Mouse (Mus musculus) B cell, adult 62 days (primary cell): ENCODE measurements around the gene Ercc8. TPM values are rescaled to one million over a fixed set of nuclear protein-coding genes. Genes with fewer than 3 reads are reported as not detected.

ENCODE experiments used
- total RNA-seq: library from RNA; stranded (reverse); gene quantifications from 4 replicates; pipeline ENCODE4 v1.2.4, GENCODE M21; 2023

Ercc8 gene
- total RNA-seq: 16.3 to 18.7 TPM (median 17.0 TPM) in 4 replicates

DNA sequence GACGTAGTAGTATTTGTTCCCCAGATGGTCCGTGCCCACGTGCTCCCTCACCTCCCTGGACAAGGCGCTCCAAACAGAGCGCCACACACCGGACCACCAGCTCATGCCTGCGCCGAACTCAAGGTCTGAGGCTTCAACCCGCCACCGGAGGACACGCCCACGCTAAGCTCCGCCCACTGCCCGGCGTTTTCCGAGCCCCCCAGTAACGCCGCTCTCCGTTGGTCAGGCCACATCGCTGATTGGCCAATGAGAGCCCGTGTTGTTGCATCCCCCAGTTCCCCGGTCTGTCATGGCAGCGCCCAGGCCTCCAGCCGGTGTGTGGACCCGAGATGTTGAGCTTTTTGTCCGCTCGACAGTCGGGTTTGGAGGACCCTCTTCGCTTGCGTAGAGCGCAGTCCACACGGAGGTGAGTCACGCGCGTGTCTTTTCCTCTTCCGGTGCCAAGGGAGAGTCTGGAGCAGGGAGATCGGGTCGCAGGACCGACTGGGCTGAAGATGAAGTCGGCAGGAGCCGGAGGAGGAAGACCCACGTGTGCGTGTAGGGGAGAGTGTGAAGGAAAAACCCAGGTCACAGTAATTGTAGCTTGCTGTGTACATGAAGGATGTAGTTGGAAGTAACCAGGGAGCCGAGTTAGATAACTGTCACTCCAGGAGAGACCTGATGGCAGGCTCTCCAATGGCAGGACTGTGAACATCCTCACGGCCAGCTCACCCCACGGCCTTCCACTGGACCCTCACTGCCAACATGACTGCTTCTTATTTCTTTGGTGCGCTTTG is at the start of gene Ercc8, which contains the start of gene Ndufaf2:
Ercc8 (plus strand) TSS at position 267 of the 776 bp plus-strand sequence.
Ndufaf2 (minus strand) TSS at position 159 of the 776 bp plus-strand sequence.

DNA sequence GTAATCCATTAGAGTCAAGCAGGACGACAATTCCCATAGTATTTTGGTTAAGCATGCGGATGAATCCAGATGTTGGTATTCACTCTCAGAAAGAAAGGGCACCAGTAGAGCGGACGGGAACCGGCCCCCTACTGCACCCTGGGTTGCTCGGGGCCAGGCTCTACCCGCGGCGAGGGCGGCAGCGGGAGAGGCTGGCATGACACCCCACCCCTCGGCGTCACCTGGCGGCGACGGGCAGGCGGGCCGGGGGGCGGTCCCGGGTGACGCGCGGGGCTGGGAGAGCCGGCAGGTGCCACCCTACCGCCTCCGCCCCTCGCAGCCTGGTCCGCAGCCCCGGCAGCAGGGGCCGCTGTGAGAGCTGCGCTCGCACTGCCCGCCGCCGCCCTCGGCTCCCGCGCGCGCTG is 55.6 kb downstream of the Ercc8 start, which contains the start of gene Elovl7:
Elovl7 (plus strand) TSS at position 324 of the 404 bp plus-strand sequence.

Other genes starting within 250 kb of the Ercc8 start
- gene Smim15, start 114.3 kb upstream of the Ercc8 start, total RNA-seq: 30.3 to 37.9 TPM (median 35.2 TPM) in 4 replicates
- 3.8 to 9.3 TPM (median 5.3 TPM) in 4 replicates for gene Ndufaf2, start 108 bp upstream of the Ercc8 start, total RNA-seq
- not detected in 4 replicates for gene Elovl7, start 55.7 kb downstream of the Ercc8 start, total RNA-seq
- gene Depdc1b, start 157.6 kb downstream of the Ercc8 start, total RNA-seq: 0.80 TPM in 1 of 4 replicates, not detected in the others